Mouse (Mus musculus) heart, embryonic 13.5 days (tissue): ENCODE measurements around the gene Med12. TPM values are rescaled to one million over a fixed set of nuclear protein-coding genes. Genes with fewer than 3 reads are reported as not detected.

Experiments
- ATAC-seq: fragments of 200-750 bp; cut with Nextera tagmentation; 2 replicates; pipeline ENCODE4 v1.8.0; 2017; ENCODE audit warnings: moderate TSS enrichment; ENCODE audit not compliant: insufficient number of reproducible peaks, low FRiP score, low TSS enrichment; ENCODE audit errors: extremely low read depth
- H3K27ac ChIP-seq: fragments of 300-500 bp; sonication (generic); replicated peaks from 2 replicates; pipeline ENCODE4 v1.5.1; 2015; ENCODE audit warnings: moderate library complexity, mild to moderate bottlenecking, inconsistent platforms
- H3K27me3 ChIP-seq: fragments of 300-500 bp; sonication (generic); replicated peaks from 2 replicates; pipeline ENCODE4 v1.6.1; 2015; ENCODE audit warnings: mild to moderate bottlenecking, inconsistent platforms
- H3K36me3 ChIP-seq: fragments of 300-500 bp; sonication (generic); 2 replicates; pipeline ENCODE4 v1.6.1; 2015; ENCODE audit warnings: mild to moderate bottlenecking, inconsistent platforms
- H3K4me1 ChIP-seq: fragments of 300-500 bp; sonication (generic); 2 replicates; pipeline ENCODE4 v1.6.1; 2015; ENCODE audit warnings: inconsistent platforms
- H3K4me2 ChIP-seq: fragments of 300-500 bp; sonication (generic); 2 replicates; pipeline ENCODE4 v1.6.1; 2015; ENCODE audit warnings: inconsistent platforms, mild to moderate bottlenecking, moderate library complexity
- H3K4me3 ChIP-seq: fragments of 300-500 bp; sonication (generic); 2 replicates; pipeline ENCODE4 v1.5.1; 2015; ENCODE audit warnings: moderate library complexity, mild to moderate bottlenecking, inconsistent platforms
- H3K9ac ChIP-seq: fragments of 300-500 bp; sonication (generic); 2 replicates; pipeline ENCODE4 v1.6.1; 2015; ENCODE audit warnings: inconsistent platforms, mild to moderate bottlenecking, moderate library complexity
- H3K9me3 ChIP-seq: fragments of 300-500 bp; sonication (generic); 2 replicates; pipeline ENCODE4 v1.6.1; 2016; ENCODE audit warnings: inconsistent platforms
- WGBS: fragments of 180-500 bp; shearing (Covaris S2); methylation state at CpG from one replicate; pipeline ENCODE4 v1.1.7; 2015; ENCODE audit warnings: mixed read lengths; 5-methylcytosine and 5-hydroxymethylcytosine counted together
- polyA plus RNA-seq: library from polyadenylated mRNA; unstranded; fragments of >200 nt; fragmentation: Nextera tagmentation; extraction: Ambion mirVana; gene quantifications from 2 replicates; pipeline ENCODE4 v1.2.1, GENCODE M21; 2015

The Med12 gene
- polyA plus RNA-seq, 1 experiment from 2014 or later, result 21.6 TPM

DNA sequence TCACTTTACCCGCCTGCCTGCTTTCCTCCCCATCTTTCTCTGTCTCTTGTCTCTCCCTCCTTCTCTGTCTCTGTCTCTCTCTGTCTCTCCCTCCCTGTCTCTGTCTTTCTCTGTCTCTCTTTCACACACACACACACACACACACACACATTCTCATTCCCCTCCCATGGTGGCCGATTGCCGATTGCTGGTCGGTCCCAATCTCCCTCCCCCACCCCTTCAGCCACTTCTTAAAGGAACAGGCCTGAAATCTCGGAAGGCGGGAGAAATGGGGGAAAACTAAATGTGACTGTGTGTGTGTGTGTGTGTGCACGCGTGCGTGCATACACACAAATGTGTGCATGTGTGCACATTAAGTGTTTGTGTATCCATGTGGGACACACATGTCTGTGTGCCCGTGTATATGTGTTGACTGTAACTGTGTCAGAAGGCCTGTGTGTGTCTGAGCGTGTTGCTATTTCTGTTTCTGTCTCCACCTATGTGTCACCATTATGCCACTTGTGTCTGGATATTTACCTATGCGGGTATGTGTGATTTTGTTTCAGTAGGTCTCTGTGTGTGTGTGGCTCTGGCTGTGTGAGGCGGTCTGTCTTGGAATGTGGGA, 26.7 kb downstream of the Med12 start:
- Histone ChIP-seq H3K27ac (peak overlapping the region; percentile 20; the same call in 1 of the 2 replicates), H3K4me2 (peak overlapping the region; percentile 67), H3K36me3 (peaks cover 24% of the 10 kb centered on the region), H3K27me3 (peaks cover 31% of the 10 kb centered on the region), H3K9ac (peak overlapping the region; percentile 66), H3K4me3 (peak overlapping the region; percentile 46), H3K4me1 (peaks cover 10% of the 10 kb centered on the region), H3K9me3 (no peaks in the 10 kb centered on the region)
- WGBS, result 21% methylated on average over 13 of the region's 13 CpGs
- no peak for ATAC-seq

DNA sequence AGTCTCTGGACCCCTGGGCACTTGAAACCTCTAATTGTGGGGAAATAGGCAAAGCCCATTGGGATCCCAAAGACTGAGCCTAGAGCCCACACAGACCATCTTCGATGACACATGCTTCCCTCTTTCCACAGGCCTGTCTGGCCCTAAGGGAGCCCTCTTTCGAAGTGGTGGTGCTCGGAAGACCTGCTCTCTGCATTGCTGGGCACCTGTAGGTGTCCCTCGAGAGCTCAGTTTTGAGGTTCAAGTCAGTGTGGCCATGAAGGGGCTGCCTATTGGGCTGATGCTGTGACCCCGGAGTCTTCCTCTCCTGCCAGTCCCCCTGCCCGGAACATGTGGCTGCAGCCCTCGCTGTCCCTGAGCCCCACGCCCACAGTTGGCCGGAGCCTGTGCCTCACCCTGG, 27.8 kb downstream of the Med12 start:
- WGBS, result 77% methylated on average over 9 of the region's 9 CpGs
- Histone ChIP-seq H3K27ac (no peak overlapping the region), H3K27me3 (peaks cover 36% of the 10 kb centered on the region), H3K4me3 (no peak overlapping the region), H3K9me3 (no peaks in the 10 kb centered on the region), H3K4me2 (no peak overlapping the region), H3K9ac (no peak overlapping the region), H3K4me1 (peaks cover 10% of the 10 kb centered on the region), H3K36me3 (peaks cover 12% of the 10 kb centered on the region)
- no peak for ATAC-seq

DNA sequence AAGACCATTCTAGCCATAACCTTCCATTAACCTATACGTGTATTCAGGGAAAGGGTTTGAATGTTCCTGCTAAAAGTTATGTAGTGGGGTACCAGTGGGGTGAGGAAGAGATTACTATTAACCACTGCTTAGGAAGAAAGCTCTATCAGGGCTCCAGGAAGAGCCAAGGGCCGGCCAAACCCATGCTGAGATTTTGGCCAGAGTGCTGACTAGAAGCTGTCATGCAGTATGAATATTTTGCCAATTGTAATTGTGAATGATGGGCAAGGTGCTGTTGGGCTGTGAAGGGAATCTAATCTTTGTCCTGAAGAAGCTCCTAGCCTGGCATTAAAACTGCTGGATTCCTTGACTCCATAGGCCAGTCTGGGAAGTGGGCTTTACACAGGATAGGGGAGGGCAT, 30.8 kb downstream of the Med12 start:
- Histone ChIP-seq H3K9me3 (no peaks in the 10 kb centered on the region), H3K27me3 (peaks cover 58% of the 10 kb centered on the region), H3K9ac (no peak overlapping the region), H3K4me1 (peaks cover 10% of the 10 kb centered on the region), H3K36me3 (no peaks in the 10 kb centered on the region), H3K4me2 (no peak overlapping the region), H3K4me3 (no peak overlapping the region), H3K27ac (no peak overlapping the region)
- WGBS, result 64% methylated on average over 2 of the region's 2 CpGs
- no peak for ATAC-seq

DNA sequence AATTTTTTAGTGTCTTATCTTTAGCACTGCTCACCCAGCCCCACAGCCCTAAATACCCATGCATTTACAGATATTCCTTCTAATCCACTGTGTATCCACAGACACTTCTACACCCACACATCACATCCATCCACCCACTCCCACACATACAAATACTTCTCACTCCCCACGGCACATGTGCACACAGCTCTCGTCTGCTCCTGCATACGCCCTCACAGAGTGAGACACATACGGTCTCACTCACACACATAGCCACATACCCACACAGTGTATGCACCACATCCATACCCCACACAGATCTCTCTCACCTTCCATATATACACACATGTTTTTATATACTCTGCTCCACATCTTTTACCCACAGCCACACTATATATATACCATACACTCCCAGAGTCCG, 35.5 kb downstream of the Med12 start:
- no peak for ATAC-seq
- H3K9me3 ChIP-seq, result no peaks in the 10 kb centered on the region
- no peak overlapping the region for H3K9ac ChIP-seq
- no peak overlapping the region for H3K4me2 ChIP-seq
- H3K36me3 ChIP-seq, result no peaks in the 10 kb centered on the region
- H3K4me3 ChIP-seq, result no peak overlapping the region
- H3K27me3 ChIP-seq, result peaks cover 68% of the 10 kb centered on the region
- H3K4me1 ChIP-seq, result no peaks in the 10 kb centered on the region
- 78% methylated on average over 5 of the region's 5 CpGs for WGBS
- H3K27ac ChIP-seq, result no peak overlapping the region

DNA sequence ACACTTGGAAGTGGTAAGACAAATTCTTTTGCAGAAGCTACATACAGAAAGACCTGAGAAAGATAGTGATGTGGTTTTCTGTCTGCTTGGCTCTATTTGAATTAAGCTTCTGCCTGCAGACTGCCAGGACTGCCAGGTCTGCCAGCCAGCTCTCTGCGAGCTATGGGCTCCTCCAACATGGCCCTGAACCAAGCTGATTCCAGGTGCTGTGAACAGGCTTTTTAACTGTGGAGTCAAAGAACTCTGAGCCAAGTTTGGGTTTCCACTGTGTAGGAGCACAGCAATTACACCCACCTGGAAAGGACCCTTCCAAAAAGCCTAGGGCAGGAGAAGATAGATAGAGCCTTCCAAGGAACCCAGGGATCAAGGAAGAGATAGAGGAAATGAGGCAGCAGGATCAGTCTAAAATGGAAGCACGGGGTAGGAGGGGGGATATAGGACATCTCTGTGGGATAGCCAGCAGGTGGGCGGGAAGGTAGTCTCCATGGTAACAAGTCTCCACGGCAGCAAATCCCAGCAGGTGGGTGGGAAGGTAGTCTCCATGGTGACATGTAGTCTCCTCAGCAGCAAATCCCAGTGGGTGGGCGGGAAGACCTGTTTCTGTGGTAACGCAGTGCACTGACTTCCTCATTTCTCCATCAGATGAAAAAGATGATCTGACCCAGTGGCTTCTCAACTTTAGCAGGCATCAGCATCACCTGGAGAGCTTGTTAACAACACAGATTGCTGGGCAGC, 40.0 kb downstream of the Med12 start:
- no peak overlapping the region for H3K27ac ChIP-seq
- no peak for ATAC-seq
- no peaks in the 10 kb centered on the region for H3K9me3 ChIP-seq
- H3K4me1 ChIP-seq, result no peaks in the 10 kb centered on the region
- H3K4me2 ChIP-seq, result no peak overlapping the region
- 46% methylated on average over 6 of the region's 6 CpGs for WGBS
- no peak overlapping the region for H3K9ac ChIP-seq
- no peaks in the 10 kb centered on the region for H3K36me3 ChIP-seq
- H3K4me3 ChIP-seq, result no peak overlapping the region
- peaks cover 53% of the 10 kb centered on the region for H3K27me3 ChIP-seq

DNA sequence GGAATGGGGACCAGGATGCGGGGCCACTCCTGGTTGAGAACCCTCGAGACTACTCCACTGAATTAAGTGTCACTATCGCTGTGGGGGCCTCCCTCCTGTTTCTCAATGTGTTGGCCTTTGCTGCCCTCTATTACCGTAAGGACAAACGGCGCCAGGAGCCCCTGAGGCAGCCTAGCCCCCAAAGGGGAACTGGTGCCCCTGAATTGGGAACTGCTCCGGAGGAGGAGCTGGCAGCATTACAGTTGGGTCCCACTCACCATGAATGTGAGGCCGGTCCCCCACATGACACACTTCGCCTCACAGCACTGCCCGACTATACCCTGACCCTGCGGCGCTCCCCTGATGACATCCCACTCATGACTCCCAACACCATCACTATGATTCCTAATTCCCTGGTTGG, 45.9 kb downstream of the Med12 start:
- Histone ChIP-seq H3K9ac (no peak overlapping the region), H3K27me3 (peaks cover 16% of the 10 kb centered on the region; the same call in 1 of the 2 replicates), H3K27ac (no peak overlapping the region), H3K4me3 (no peak overlapping the region), H3K4me1 (no peaks in the 10 kb centered on the region), H3K9me3 (no peaks in the 10 kb centered on the region), H3K36me3 (no peaks in the 10 kb centered on the region), H3K4me2 (no peak overlapping the region)
- ATAC-seq, result no peak
- WGBS, result 84% methylated on average over 12 of the region's 12 CpGs

DNA sequence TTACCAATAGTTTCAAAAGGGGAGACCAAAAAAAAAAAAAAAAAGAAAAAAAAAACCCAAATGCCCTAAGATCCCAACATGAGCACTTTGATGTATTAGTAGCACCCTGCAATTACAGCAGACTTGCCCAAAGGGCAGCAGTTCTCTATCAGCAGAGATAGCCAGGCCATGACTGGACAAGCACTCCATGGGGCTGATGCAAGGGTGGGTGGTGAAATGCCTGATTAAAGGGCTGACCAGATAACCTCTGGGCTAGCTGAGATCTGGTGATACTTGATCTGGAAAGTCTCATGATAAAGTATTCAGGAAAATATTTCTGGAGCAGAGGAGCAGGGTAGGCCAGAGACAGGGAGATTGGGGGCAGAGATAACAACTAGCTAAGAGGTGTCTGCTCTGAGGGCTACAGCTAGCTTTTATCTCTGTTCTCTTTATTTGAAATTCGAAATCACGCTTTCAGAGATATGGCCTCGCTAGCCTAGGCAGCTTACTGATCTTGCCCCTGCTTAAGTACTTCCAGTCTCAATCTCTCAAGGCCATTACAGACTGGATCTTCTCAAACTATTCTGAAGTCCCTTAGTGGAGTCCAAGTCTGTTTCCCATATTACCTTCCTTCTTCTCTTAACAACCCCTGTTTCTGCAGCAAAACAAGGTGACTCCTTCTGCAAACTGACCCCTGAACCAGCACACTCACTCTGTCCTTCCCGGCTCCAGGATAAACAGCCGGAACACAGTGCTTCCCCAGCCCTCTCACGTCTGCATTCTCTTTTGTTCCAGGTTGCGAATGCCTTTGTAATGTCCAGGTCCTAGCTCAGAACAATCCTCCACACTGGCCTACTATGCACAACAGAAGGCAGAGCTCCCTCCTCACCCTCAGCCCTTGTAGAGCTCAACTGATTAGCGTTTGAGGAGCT, 52.4 kb downstream of the Med12 start:
- no peak for ATAC-seq

DNA sequence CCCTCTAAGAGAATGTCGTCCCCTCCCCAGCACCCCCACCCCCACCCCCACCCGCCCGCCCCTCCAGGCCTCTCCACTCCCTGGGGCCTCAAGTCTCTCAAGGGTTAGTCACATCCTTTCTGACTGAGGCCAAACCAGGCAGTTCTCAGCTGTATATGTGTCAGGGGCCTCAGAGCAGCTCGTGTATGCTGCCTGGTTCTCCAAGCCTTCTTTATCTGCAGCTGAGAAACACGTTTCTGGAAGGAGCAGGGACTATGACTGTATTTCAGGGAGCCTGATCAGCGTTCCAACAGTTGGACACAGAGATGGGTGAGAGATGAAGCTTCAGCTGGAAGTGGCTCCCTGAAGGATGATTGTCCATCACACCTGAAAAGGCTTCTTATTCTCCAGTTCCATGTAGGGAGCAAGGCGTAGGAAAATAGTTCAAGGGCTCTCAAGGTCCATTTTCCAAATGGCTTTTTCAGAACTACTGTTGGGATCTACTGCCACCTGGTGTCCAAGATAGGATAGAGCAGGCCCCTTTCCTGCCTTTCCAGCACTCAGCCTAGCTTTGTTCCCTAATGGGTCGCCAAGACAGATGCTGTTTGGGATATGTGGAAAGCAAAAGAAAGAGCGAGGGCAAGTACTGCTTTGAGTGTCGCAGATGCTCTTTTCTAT, 55.7 kb downstream of the Med12 start:
- no peaks in the 10 kb centered on the region for H3K36me3 ChIP-seq
- WGBS, result 16% methylated on average over 10 of the region's 10 CpGs

More for the DNA sequence above, 52.4 kb downstream of the Med12 start:
- Histone ChIP-seq H3K4me2 (no peak overlapping the region), H3K36me3 (no peaks in the 10 kb centered on the region), H3K9ac (no peak overlapping the region), H3K27me3 (0 out of 2 replicates have a peak, but pooled peaks cover 3% of the 10 kb centered on the region), H3K4me1 (peaks cover 6% of the 10 kb centered on the region; the same call in 1 of the 2 replicates), H3K9me3 (no peaks in the 10 kb centered on the region), H3K27ac (no peak overlapping the region), H3K4me3 (no peak overlapping the region)
- WGBS, result 30% methylated on average over 8 of the region's 8 CpGs

DNA sequence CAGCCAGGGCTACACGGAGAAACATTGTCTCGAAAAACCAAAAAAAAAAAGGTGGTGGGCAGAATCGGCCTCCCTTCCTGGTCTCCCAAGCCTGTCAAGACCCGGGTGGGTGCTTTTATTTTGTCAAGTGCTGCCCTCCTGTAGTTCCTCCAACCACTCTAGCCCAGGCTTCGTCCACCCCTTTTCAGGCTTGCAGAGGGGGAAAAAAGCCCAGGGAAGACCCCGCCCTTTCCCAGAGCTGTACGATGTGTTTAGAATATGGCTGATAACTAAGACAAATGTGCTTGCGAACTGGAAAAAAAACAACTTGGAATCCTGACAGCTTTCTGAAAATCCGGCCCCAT, 58.2 kb downstream of the Med12 start:
- 0 out of 2 replicates have a peak, but pooled peaks have one; percentile 18 for ATAC-seq
- Histone ChIP-seq H3K9ac (peak overlapping the region; percentile 72), H3K36me3 (no peaks in the 10 kb centered on the region), H3K4me3 (peak overlapping the region; percentile 47), H3K27ac (peak overlapping the region; percentile 92), H3K4me1 (peaks cover 7% of the 10 kb centered on the region; the same call in 1 of the 2 replicates), H3K9me3 (no peaks in the 10 kb centered on the region), H3K4me2 (peak overlapping the region; percentile 61), H3K27me3 (0 out of 2 replicates have a peak, but pooled peaks cover 3% of the 10 kb centered on the region)
- 37% methylated on average over 9 of the region's 9 CpGs for WGBS

More for the DNA sequence above, 55.7 kb downstream of the Med12 start:
- no peak overlapping the region for H3K4me3 ChIP-seq
- ATAC-seq, result no peak
- peaks cover 10% of the 10 kb centered on the region; the same call in 1 of the 2 replicates for H3K4me1 ChIP-seq
- H3K4me2 ChIP-seq, result peak overlapping the region; percentile 38
- no peaks in the 10 kb centered on the region for H3K9me3 ChIP-seq
- H3K27ac ChIP-seq, result peak overlapping the region; percentile 68
- 0 out of 2 replicates have a peak, but pooled peaks cover 3% of the 10 kb centered on the region for H3K27me3 ChIP-seq
- 0 out of 2 replicates have a peak overlapping the region, but pooled peaks have one; percentile 40 for H3K9ac ChIP-seq

DNA sequence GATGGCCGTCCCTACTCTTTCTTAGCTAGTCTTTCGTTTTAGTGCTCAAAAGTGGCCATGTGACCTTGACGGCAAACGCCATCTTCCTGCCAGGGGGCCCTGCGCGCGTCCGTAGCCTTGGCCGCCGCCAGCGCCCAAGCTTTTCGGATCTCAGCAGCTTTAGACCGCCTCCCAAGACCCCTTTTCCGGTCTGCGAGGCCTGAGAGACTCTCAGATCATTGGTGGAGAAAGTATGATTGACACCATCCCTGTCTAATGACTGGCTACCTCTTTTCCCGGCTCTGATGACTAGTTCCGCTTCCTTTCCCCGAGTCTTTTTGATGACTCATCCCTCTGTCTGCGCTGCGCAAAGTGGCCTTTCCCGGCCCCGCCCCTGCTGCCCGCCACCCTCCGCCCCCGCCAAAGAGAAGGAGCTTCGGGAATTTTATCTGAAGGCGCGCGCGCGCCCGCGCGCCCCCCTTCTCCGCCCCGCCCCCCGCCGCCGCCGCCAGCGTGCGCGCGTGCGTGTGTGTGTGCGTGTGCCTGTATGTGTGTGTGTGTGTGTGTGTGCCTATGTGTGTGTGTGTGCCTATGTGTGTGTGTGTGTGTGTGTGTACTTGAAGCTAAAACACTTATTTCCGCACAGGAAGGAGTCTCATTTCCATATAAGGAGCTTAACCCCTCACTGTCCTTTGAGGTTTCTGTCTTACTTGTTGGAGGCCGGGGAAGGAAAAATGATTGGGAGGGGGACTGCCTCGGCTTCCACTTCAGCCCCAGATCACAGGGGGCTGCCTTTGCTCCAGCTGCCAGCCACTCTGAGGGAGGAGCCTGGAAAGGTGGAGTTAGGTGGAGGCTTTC, 58.8 kb downstream of the Med12 start:
- Histone ChIP-seq H3K4me3 (peak overlapping the region; percentile 47), H3K9me3 (no peaks in the 10 kb centered on the region), H3K27me3 (0 out of 2 replicates have a peak, but pooled peaks cover 3% of the 10 kb centered on the region), H3K4me2 (peak overlapping the region; percentile 71), H3K4me1 (peaks cover 7% of the 10 kb centered on the region; the same call in 1 of the 2 replicates), H3K36me3 (no peaks in the 10 kb centered on the region), H3K9ac (peak overlapping the region; percentile 76), H3K27ac (peak overlapping the region; percentile 92)
- ATAC-seq, result peak; percentile 91
- WGBS, result 23% methylated on average over 21 of the region's 49 CpGs
